Mouse (Mus musculus) CH12.LX (cell line): ENCODE measurements at regions not wholly inside any gene's neighbourhood (a gene's known extent, or its start where the extent isn't known, plus 50 kb on each side); places are given as distances from the start of the nearest gene placed in this dataset.

Source experiments
- DNase-seq: peaks from one replicate; pipeline ENCODE4 v3.0.0-alpha.2; 2013; ENCODE audit errors: extremely low read depth
- H3K27ac ChIP-seq: 2 replicates; pipeline ENCODE4 v1.5.1; 2012; ENCODE audit warnings: low read depth, mild to moderate bottlenecking, control low read depth, moderate library complexity; ENCODE audit not compliant: insufficient read depth
- H3K27me3 ChIP-seq: replicated peaks from 2 replicates; pipeline ENCODE3; 2012; ENCODE audit warnings: inconsistent platforms
- H3K36me3 ChIP-seq, 2 experiments: replicated peaks in 1 of 2; 2 replicates each; pipeline versions ENCODE3 to v1.6.1; 2012; ENCODE audit warnings: inconsistent platforms in 1 of 2, low read length in 1 of 2, mild to moderate bottlenecking in 1 of 2, mixed read lengths in 1 of 2, moderate library complexity in 1 of 2; ENCODE audit not compliant: control insufficient read depth in 1 of 2, insufficient read depth in 1 of 2
- H3K4me1 ChIP-seq, 2 experiments: 2 replicates each; pipeline ENCODE4 v1.6.1; 2012; ENCODE audit warnings: inconsistent platforms in 1 of 2, moderate library complexity in 1 of 2; ENCODE audit not compliant: insufficient read depth in 2 of 2, control insufficient read depth in 1 of 2
- H3K4me2 ChIP-seq: 2 replicates; pipeline ENCODE4 v1.6.1; 2012; ENCODE audit warnings: low read depth, mild to moderate bottlenecking, control low read depth; ENCODE audit not compliant: poor library complexity, insufficient read depth, severe bottlenecking
- H3K4me3 ChIP-seq, 3 experiments: fragments of 150-350 bp in 1 of 3; sonication (generic) in 1 of 3; replicated peaks in 1 of 3; 2 replicates each; pipeline versions ENCODE3 to v1.5.1; 2011 to 2012; ENCODE audit warnings: low read depth in 2 of 3, low read length in 2 of 3, mild to moderate bottlenecking in 2 of 3, moderate library complexity in 2 of 3, control low read depth in 1 of 3, improper control_type of control experiment in 1 of 3, inconsistent platforms in 1 of 3, mixed read lengths in 1 of 3; ENCODE audit not compliant: poor library complexity in 1 of 3
- H3K79me2 ChIP-seq: replicated peaks from 2 replicates; pipeline ENCODE4 v1.6.1; 2012; ENCODE audit warnings: mild to moderate bottlenecking, moderate library complexity; ENCODE audit not compliant: control insufficient read depth, poor library complexity, insufficient read depth, severe bottlenecking; ENCODE audit errors: extremely low read depth
- H3K9ac ChIP-seq: 2 replicates; pipeline ENCODE4 v1.6.1; 2012; ENCODE audit warnings: low read depth, mild to moderate bottlenecking, control low read depth, moderate library complexity; ENCODE audit not compliant: insufficient read depth
- H3K9me3 ChIP-seq: replicated peaks from 2 replicates; pipeline ENCODE3; 2012; ENCODE audit warnings: low read length, inconsistent platforms, mixed read lengths
- HCFC1 ChIP-seq: IDR thresholded peaks from 2 replicates; pipeline ENCODE4 v1.6.1; 2012; ENCODE audit warnings: low read depth, mild to moderate bottlenecking, inconsistent platforms, low read length, improper control_type of control experiment
- MAFK ChIP-seq: IDR thresholded peaks from 2 replicates; pipeline ENCODE4 v1.6.1; 2011; ENCODE audit warnings: low read length, improper control_type of control experiment; ENCODE audit not compliant: insufficient replicate concordance
- MAZ ChIP-seq: IDR thresholded peaks from 2 replicates; pipeline ENCODE4 v1.6.1; 2012; ENCODE audit warnings: low read depth, mild to moderate bottlenecking, inconsistent platforms, low read length, improper control_type of control experiment, moderate library complexity
- NELFE ChIP-seq: IDR thresholded peaks from 2 replicates; pipeline ENCODE4 v1.6.1; 2011; ENCODE audit warnings: low read depth, low read length, improper control_type of control experiment
- POLR2A ChIP-seq: IDR thresholded peaks from 2 replicates; pipeline ENCODE4 v1.6.1; 2011; ENCODE audit warnings: low read depth, mild to moderate bottlenecking, improper control_type of control experiment, low read length
- POLR2AphosphoS2 ChIP-seq: IDR thresholded peaks from 2 replicates; pipeline ENCODE4 v1.6.1; 2011; ENCODE audit warnings: low read depth, low read length, improper control_type of control experiment
- TBP ChIP-seq: conservative IDR thresholded peaks from 2 replicates; pipeline ENCODE4 v1.6.1; 2011; ENCODE audit warnings: low read depth, low read length, improper control_type of control experiment
- USF1 ChIP-seq: IDR thresholded peaks from 2 replicates; pipeline ENCODE4 v1.6.1; 2014; ENCODE audit warnings: low read depth, mild to moderate bottlenecking, inconsistent platforms, low read length, improper control_type of control experiment
- ZKSCAN1 ChIP-seq: IDR thresholded peaks from 2 replicates; pipeline ENCODE4 v1.6.1; 2012; ENCODE audit warnings: low read depth, inconsistent platforms, low read length, improper control_type of control experiment, borderline replicate concordance
- ZNF384 ChIP-seq: IDR thresholded peaks from 2 replicates; pipeline ENCODE4 v1.6.1; 2012; ENCODE audit warnings: low read depth, low read length, improper control_type of control experiment, inconsistent platforms
- dilution Hi-C: fragments of 300-500 bp; cut with MboI; formaldehyde crosslinking; loops from 2 replicates; pipeline ENCODE4 v1.14.3; 2020; ENCODE audit warnings: low sequenced_read_pairs; ENCODE audit not compliant: extremely low pct_unique_long_range_greater_than_20kb, extremely low pct_ligation_motif_present
- in situ Hi-C: fragments of 300-500 bp; cut with MboI; formaldehyde crosslinking; loops from 3 replicates; pipeline ENCODE4 v1.14.3; 2019; ENCODE audit warnings: low sequenced_read_pairs, low pct_ligation_motif_present, low pct_unique_long_range_greater_than_20kb, mixed read lengths

DNA sequence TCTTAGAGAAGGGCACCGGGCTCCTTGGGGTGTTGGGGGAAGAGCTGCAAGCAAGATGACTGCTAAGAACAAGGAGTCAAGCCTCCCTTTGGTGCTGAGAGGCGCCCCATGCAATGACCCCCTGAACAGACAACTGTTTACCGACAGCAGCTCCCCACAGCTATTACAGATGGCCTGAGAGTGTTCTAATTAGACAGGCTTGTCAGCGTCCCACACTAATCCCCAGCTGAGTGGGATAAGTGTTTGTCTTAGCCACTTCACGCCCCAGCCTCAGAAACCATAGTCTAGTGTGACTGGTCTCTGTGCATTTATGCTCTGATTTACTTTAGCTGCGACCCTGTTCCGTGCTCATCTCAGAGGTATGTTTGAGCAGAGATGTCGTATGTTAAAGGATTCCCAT is 50.3 kb upstream of the Onecut1 start:
- no peak for TF ChIP-seq ZKSCAN1
- no peak for TF ChIP-seq HCFC1
- no peak for TF ChIP-seq MAFK
- TF ChIP-seq MAZ: no peak
- no peak for TF ChIP-seq USF1
- TF ChIP-seq POLR2A: no peak
- TF ChIP-seq NELFE: no peak
- no peak for TF ChIP-seq POLR2AphosphoS2
- no peak for TF ChIP-seq TBP
- TF ChIP-seq ZNF384: no peak
- H3K4me3 ChIP-seq: no peak overlapping the region
- no peak for DNase-seq
- dilution Hi-C loops: no loop called here
- no peak overlapping the region for H3K4me2 ChIP-seq
- in situ Hi-C loops: no loop called here
- peaks cover 28% of the 10 kb centered on the region for H3K27me3 ChIP-seq
- no peak overlapping the region for H3K9ac ChIP-seq
- H3K27ac ChIP-seq: no peak overlapping the region
- H3K4me1 ChIP-seq: peaks cover 0 to 3% of the 10 kb centered on the region in 2 experiments; a peak in 1 of 4 replicates
- no peaks in the 10 kb centered on the region for H3K36me3 ChIP-seq
- H3K9me3 ChIP-seq: no peaks in the 10 kb centered on the region
- no peaks in the 10 kb centered on the region for H3K79me2 ChIP-seq
